Mouse (Mus musculus): ENCODE measurements around the gene Rab3gap2. TPM values are rescaled to one million over a fixed set of nuclear protein-coding genes. Genes with fewer than 3 reads are reported as not detected.

Gene Rab3gap2
- total RNA-seq, 1 experiment, result 38.8 TPM

GRCm38 (mm10) chr1:185236530-185236929, 32.6 kb downstream of the Rab3gap2 start:
- in situ Hi-C loops (cut with MboI; ENCODE audit: low sequenced_read_pairs in 2 of 2, unreplicated experiment in 2 of 2), result no loop called here
- no peak overlapping the region for H3K9ac ChIP-seq (ENCODE audit: insufficient read depth, low read depth, low read length, poor library complexity, severe bottlenecking)
- H3K27ac ChIP-seq (ENCODE audit: insufficient read depth, low read depth, low read length, poor library complexity, severe bottlenecking), result no peak overlapping the region
- DNase-seq (ENCODE audit: low read depth, low spot score), result peak; percentile 25
- H3K4me3 ChIP-seq (ENCODE audit: insufficient read depth in 1 of 2, low read depth in 1 of 2, low read length in 2 of 2, poor library complexity in 1 of 2, severe bottlenecking in 1 of 2), result no peak overlapping the region
- TF ChIP-seq ZNF384 (IDR thresholded peaks at IDR 0.05; ENCODE audit: low read depth, low read length), result no peak
- TF ChIP-seq ZC3H11A (IDR thresholded peaks at IDR 0.05; ENCODE audit: borderline replicate concordance, low read depth, low read length), result no peak
- TF ChIP-seq CHD2 (IDR thresholded peaks at IDR 0.05; ENCODE audit: low read depth, low read length), result no peak
- no peak for TF ChIP-seq MAFK (IDR thresholded peaks at IDR 0.05; ENCODE audit: insufficient read depth, low read depth, low read length)
- TF ChIP-seq HCFC1 (IDR thresholded peaks at IDR 0.05; ENCODE audit: borderline replicate concordance, insufficient read depth, low read length), result no peak
- H3K36me3 ChIP-seq (ENCODE audit: control insufficient read depth, insufficient read depth, low read length, poor library complexity, severe bottlenecking), result peaks cover 17% of the 10 kb centered on the region
- no peaks in the 10 kb centered on the region for H3K9me3 ChIP-seq (ENCODE audit: control insufficient read depth, insufficient read depth, low read depth, low read length)
- no peaks in the 10 kb centered on the region for H3K4me1 ChIP-seq (ENCODE audit: control insufficient read depth in 2 of 2, insufficient read depth in 2 of 2, low read length in 2 of 2, poor library complexity in 1 of 2)

DNA sequence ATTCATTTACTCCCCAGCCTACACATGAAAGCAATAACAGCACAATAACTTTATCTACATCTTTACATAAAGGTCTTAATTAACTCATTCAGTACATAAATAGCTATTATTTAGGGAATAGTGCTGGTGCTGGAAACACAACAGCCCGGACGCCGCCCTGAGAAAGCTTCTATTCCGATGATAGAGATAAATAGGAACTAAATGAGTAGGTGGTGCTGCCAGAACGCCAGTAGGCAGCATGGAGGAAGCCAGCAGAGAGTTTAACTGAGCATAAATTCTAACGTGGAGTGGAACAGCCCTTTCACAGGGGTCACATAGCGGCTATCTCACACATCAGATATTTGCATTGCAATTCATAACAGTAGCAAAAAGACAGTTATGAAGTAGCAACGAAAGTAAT, 39.1 kb downstream of the Rab3gap2 start:
- DNase-seq (ENCODE audit: low read depth, low spot score), result no peak
- in situ Hi-C loops (cut with MboI; ENCODE audit: low sequenced_read_pairs in 2 of 2, unreplicated experiment in 2 of 2), result no loop called here
- Histone ChIP-seq H3K4me3 (ENCODE audit: insufficient read depth in 1 of 2, low read depth in 1 of 2, low read length in 2 of 2, poor library complexity in 1 of 2, severe bottlenecking in 1 of 2) (no peak overlapping the region), H3K27ac (ENCODE audit: insufficient read depth, low read depth, low read length, poor library complexity, severe bottlenecking) (no peak overlapping the region), H3K9me3 (ENCODE audit: control insufficient read depth, insufficient read depth, low read depth, low read length) (no peaks in the 10 kb centered on the region), H3K9ac (ENCODE audit: insufficient read depth, low read depth, low read length, poor library complexity, severe bottlenecking) (no peak overlapping the region), H3K36me3 (ENCODE audit: control insufficient read depth, insufficient read depth, low read length, poor library complexity, severe bottlenecking) (peaks cover 25% of the 10 kb centered on the region), H3K4me1 (ENCODE audit: control insufficient read depth in 2 of 2, insufficient read depth in 2 of 2, low read length in 2 of 2, poor library complexity in 1 of 2) (peaks cover 0 to 3% of the 10 kb centered on the region in 2 experiments; a peak in 1 of 4 replicates)
- TF ChIP-seq MAFK (IDR thresholded peaks at IDR 0.05; ENCODE audit: insufficient read depth, low read depth, low read length) (no peak), ZC3H11A (IDR thresholded peaks at IDR 0.05; ENCODE audit: borderline replicate concordance, low read depth, low read length) (no peak), CHD2 (IDR thresholded peaks at IDR 0.05; ENCODE audit: low read depth, low read length) (no peak), ZNF384 (IDR thresholded peaks at IDR 0.05; ENCODE audit: low read depth, low read length) (no peak), HCFC1 (IDR thresholded peaks at IDR 0.05; ENCODE audit: borderline replicate concordance, insufficient read depth, low read length) (no peak)

DNA sequence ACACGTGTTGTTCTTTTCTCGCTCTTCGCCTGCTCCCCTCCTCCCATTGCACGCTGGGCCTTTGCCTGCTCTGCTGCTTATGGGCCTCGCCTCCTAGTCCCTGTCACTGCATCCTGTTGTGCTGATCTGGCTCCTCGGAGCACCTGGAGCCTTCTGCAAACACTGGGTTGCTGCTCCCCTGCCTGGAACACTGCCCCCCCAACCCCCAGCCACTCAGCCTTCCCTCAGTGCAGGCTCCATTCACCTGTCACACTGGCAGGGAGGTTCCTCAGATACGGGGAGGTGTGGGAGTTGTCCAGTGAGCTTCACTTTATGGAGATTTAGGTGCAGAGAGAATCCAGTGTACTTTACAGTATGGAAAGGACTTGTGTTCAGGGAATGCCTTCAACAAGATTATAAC, 41.5 kb downstream of the Rab3gap2 start:
- in situ Hi-C loops (cut with MboI; ENCODE audit: low sequenced_read_pairs in 2 of 2, unreplicated experiment in 2 of 2), result no loop called here
- peaks cover 0 to 3% of the 10 kb centered on the region in 2 experiments; a peak in 1 of 4 replicates for H3K4me1 ChIP-seq (ENCODE audit: control insufficient read depth in 2 of 2, insufficient read depth in 2 of 2, low read length in 2 of 2, poor library complexity in 1 of 2)
- no peak overlapping the region for H3K27ac ChIP-seq (ENCODE audit: insufficient read depth, low read depth, low read length, poor library complexity, severe bottlenecking)
- no peak for DNase-seq (ENCODE audit: low read depth, low spot score)
- H3K36me3 ChIP-seq (ENCODE audit: control insufficient read depth, insufficient read depth, low read length, poor library complexity, severe bottlenecking), result peaks cover 20% of the 10 kb centered on the region
- no peaks in the 10 kb centered on the region for H3K9me3 ChIP-seq (ENCODE audit: control insufficient read depth, insufficient read depth, low read depth, low read length)
- H3K9ac ChIP-seq (ENCODE audit: insufficient read depth, low read depth, low read length, poor library complexity, severe bottlenecking), result no peak overlapping the region
- TF ChIP-seq ZNF384 (IDR thresholded peaks at IDR 0.05; ENCODE audit: low read depth, low read length), result no peak
- no peak for TF ChIP-seq HCFC1 (IDR thresholded peaks at IDR 0.05; ENCODE audit: borderline replicate concordance, insufficient read depth, low read length)
- TF ChIP-seq MAFK (IDR thresholded peaks at IDR 0.05; ENCODE audit: insufficient read depth, low read depth, low read length), result no peak
- no peak overlapping the region for H3K4me3 ChIP-seq (ENCODE audit: insufficient read depth in 1 of 2, low read depth in 1 of 2, low read length in 2 of 2, poor library complexity in 1 of 2, severe bottlenecking in 1 of 2)

GRCm38 (mm10) chr1:185247429-185248085, 43.6 kb downstream of the Rab3gap2 start:
- H3K36me3 ChIP-seq (ENCODE audit: control insufficient read depth, insufficient read depth, low read length, poor library complexity, severe bottlenecking), result peaks cover 28% of the 10 kb centered on the region
- TF ChIP-seq ZC3H11A (IDR thresholded peaks at IDR 0.05; ENCODE audit: borderline replicate concordance, low read depth, low read length) (no peak), HCFC1 (IDR thresholded peaks at IDR 0.05; ENCODE audit: borderline replicate concordance, insufficient read depth, low read length) (no peak), CHD2 (IDR thresholded peaks at IDR 0.05; ENCODE audit: low read depth, low read length) (no peak), ZNF384 (IDR thresholded peaks at IDR 0.05; ENCODE audit: low read depth, low read length) (no peak), MAFK (IDR thresholded peaks at IDR 0.05; ENCODE audit: insufficient read depth, low read depth, low read length) (no peak)
- no peaks in the 10 kb centered on the region for H3K9me3 ChIP-seq (ENCODE audit: control insufficient read depth, insufficient read depth, low read depth, low read length)
- peak overlapping the region; percentile 64 for H3K9ac ChIP-seq (ENCODE audit: insufficient read depth, low read depth, low read length, poor library complexity, severe bottlenecking)
- peaks cover 0 to 3% of the 10 kb centered on the region in 2 experiments; a peak in 1 of 4 replicates for H3K4me1 ChIP-seq (ENCODE audit: control insufficient read depth in 2 of 2, insufficient read depth in 2 of 2, low read length in 2 of 2, poor library complexity in 1 of 2)
- peak overlapping the region in 1 of 2 experiments; percentile 46; a peak in 2 of 4 replicates for H3K4me3 ChIP-seq (ENCODE audit: insufficient read depth in 1 of 2, low read depth in 1 of 2, low read length in 2 of 2, poor library complexity in 1 of 2, severe bottlenecking in 1 of 2)
- DNase-seq (ENCODE audit: low read depth, low spot score), result no peak
- in situ Hi-C loops (cut with MboI; ENCODE audit: low sequenced_read_pairs in 2 of 2, unreplicated experiment in 2 of 2), result no loop called here
- peak overlapping the region; percentile 43; the same call in 1 of the 2 replicates for H3K27ac ChIP-seq (ENCODE audit: insufficient read depth, low read depth, low read length, poor library complexity, severe bottlenecking)

Data from ES-E14 (cell line).